Mouse (Mus musculus) lung, embryonic 14.5 days (tissue): ENCODE measurements around the gene Klhl9. TPM values are rescaled to one million over a fixed set of nuclear protein-coding genes. Genes with fewer than 3 reads are reported as not detected.

Source experiments
- ATAC-seq: fragments of 200-750 bp; cut with Nextera tagmentation; 2 replicates; pipeline ENCODE4 v1.8.0; 2017; ENCODE audit warnings: mild to moderate bottlenecking, moderate TSS enrichment, moderate library complexity; ENCODE audit not compliant: insufficient read depth
- DNase-seq: peaks from one replicate; pipeline ENCODE4 v3.0.0-alpha.2; 2015
- H3K27ac ChIP-seq: fragments of 300-500 bp; sonication (generic); 2 replicates; pipeline ENCODE4 v1.5.1; 2014; ENCODE audit warnings: low read depth, mild to moderate bottlenecking, moderate library complexity
- H3K27me3 ChIP-seq: fragments of 300-500 bp; sonication (generic); 2 replicates; pipeline ENCODE4 v1.6.1; 2014; ENCODE audit warnings: low read length, control low read depth; ENCODE audit not compliant: insufficient read depth
- H3K36me3 ChIP-seq: fragments of 300-500 bp; sonication (generic); 2 replicates; pipeline ENCODE4 v1.6.1; 2014; ENCODE audit warnings: control low read depth; ENCODE audit not compliant: insufficient read depth
- H3K4me1 ChIP-seq: fragments of 300-500 bp; sonication (generic); 2 replicates; pipeline ENCODE4 v1.6.1; 2014; ENCODE audit warnings: antibody characterized with exemption, control low read depth; ENCODE audit not compliant: insufficient read depth
- H3K4me2 ChIP-seq: fragments of 300-500 bp; sonication (generic); 2 replicates; pipeline ENCODE4 v1.6.1; 2014; ENCODE audit warnings: mild to moderate bottlenecking
- H3K4me3 ChIP-seq: fragments of 300-500 bp; sonication (generic); 2 replicates; pipeline ENCODE4 v1.5.1; 2014; ENCODE audit warnings: low read depth, low read length
- H3K9ac ChIP-seq: fragments of 300-500 bp; sonication (generic); 2 replicates; pipeline ENCODE4 v1.6.1; 2014
- H3K9me3 ChIP-seq: fragments of 300-500 bp; sonication (generic); 2 replicates; pipeline ENCODE4 v1.6.1; 2016; ENCODE audit warnings: low read depth, low read length, control low read depth
- CTCF ChIP-seq: IDR thresholded peaks from 2 replicates; pipeline ENCODE4 v1.5.1; 2016; ENCODE audit warnings: antibody characterized with exemption, low read depth
- WGBS: fragments of 180-500 bp; shearing (Covaris S2); extraction: QIAGEN DNeasy Blood & Tissue Kit; methylation state at CpG from one replicate; pipeline ENCODE4 v1.1.7; 2014; 5-methylcytosine and 5-hydroxymethylcytosine counted together
- polyA plus RNA-seq: library from polyadenylated mRNA; unstranded; fragments of >200 nt; fragmentation: Nextera tagmentation; extraction: Ambion mirVana; gene quantifications from 2 replicates; pipeline ENCODE4 v1.2.1, GENCODE M21; 2014

The Klhl9 gene
- polyA plus RNA-seq, 1 experiment from 2014 or later, result 117 TPM

- DNase-seq, result no peak
- no peak for ATAC-seq
- Histone ChIP-seq H3K4me2 (no peak overlapping the region), H3K27me3 (no peaks in the 10 kb centered on the region), H3K27ac (no peak overlapping the region), H3K9ac (no peak overlapping the region), H3K4me1 (0 out of 2 replicates have a peak, but pooled peaks cover 4% of the 10 kb centered on the region), H3K4me3 (no peak overlapping the region), H3K36me3 (peaks cover 42% of the 10 kb centered on the region), H3K9me3 (no peaks in the 10 kb centered on the region)
- 74% methylated on average over 1 of the region's 1 CpGs for WGBS
- no peak for TF ChIP-seq CTCF
These were observed 8.0 kb downstream of the Klhl9 start for GRCm38 (mm10) chr4:88714281-88714680.

DNA sequence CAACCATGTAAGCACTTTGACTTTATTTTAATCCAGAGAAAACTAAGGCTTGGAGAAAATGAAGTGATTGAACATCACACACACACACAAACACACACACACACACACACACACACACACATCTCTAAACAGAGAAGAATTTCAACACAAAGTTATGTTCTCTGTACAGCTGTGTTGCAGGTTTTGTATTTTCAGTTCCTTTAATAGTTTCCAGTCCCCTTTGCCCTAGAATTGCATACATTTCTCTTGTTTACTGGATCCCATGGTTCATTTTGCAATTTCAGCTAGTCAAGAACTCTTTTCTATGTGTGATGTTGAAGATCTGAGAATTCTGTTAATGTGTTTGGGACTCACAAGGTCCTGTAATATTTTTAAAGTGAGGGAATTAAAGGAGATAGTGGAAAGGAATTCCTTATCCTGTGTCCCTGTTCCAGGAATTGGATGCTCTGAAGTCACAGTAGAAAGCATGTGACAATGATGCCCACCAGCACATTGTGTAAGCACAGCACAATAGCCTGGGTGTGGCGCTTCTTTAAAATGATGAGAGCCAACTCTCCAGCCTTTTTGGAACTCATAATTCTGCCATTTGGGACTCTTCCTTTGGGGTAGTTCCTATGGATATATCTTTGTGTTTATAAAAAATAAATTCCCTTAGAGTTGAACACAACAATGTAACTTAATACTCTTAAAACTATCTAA, 15.0 kb downstream of the Klhl9 start:
- no peak for DNase-seq
- TF ChIP-seq CTCF, result no peak
- ATAC-seq, result no peak

GRCm38 (mm10) chr4:88705924-88706323, 16.3 kb downstream of the Klhl9 start:
- DNase-seq, result no peak
- H3K4me3 ChIP-seq, result no peak overlapping the region
- no peaks in the 10 kb centered on the region for H3K36me3 ChIP-seq
- TF ChIP-seq CTCF, result no peak
- WGBS, result 42% methylated on average over 3 of the region's 3 CpGs
- H3K27me3 ChIP-seq, result no peaks in the 10 kb centered on the region
- H3K27ac ChIP-seq, result no peak overlapping the region
- ATAC-seq, result no peak
- no peak overlapping the region for H3K4me2 ChIP-seq
- no peak overlapping the region for H3K9ac ChIP-seq
- H3K9me3 ChIP-seq, result no peaks in the 10 kb centered on the region
- H3K4me1 ChIP-seq, result no peaks in the 10 kb centered on the region

More for the DNA sequence above, 15.0 kb downstream of the Klhl9 start:
- no peak overlapping the region for H3K4me2 ChIP-seq
- H3K4me3 ChIP-seq, result no peak overlapping the region
- H3K9me3 ChIP-seq, result no peaks in the 10 kb centered on the region
- H3K27me3 ChIP-seq, result no peaks in the 10 kb centered on the region
- no peaks in the 10 kb centered on the region for H3K36me3 ChIP-seq
- no peak overlapping the region for H3K9ac ChIP-seq
- 100% methylated on average over 1 of the region's 1 CpGs for WGBS
- no peaks in the 10 kb centered on the region for H3K4me1 ChIP-seq
- H3K27ac ChIP-seq, result no peak overlapping the region

DNA sequence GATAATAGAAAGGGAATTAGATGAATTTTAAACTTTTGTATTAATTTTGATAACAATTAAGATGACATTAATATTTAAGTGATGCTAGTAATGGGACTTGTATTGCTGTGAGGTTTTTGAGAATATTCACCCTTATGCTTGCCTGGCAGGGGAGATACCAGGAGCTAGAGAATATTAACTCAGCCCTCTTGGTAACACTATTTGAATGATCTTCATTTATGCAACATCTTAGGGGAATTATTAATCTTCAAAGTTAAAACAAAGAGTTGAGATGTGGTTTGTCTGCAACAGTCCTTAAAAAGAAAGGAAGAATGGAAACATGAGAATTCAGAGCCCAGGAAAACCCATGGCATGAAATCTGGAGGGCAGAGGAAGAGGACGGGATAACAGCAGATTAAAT, 23.0 kb downstream of the Klhl9 start:
- no peak for ATAC-seq
- 72% methylated on average over 1 of the region's 1 CpGs for WGBS

GRCm38 (mm10) chr4:88698781-88699180, 23.5 kb downstream of the Klhl9 start:
- Histone ChIP-seq H3K9me3 (no peaks in the 10 kb centered on the region), H3K27ac (no peak overlapping the region), H3K27me3 (no peaks in the 10 kb centered on the region), H3K36me3 (no peaks in the 10 kb centered on the region), H3K9ac (no peak overlapping the region), H3K4me1 (no peaks in the 10 kb centered on the region), H3K4me2 (no peak overlapping the region), H3K4me3 (no peak overlapping the region)
- DNase-seq, result no peak
- WGBS, result 81% methylated on average over 5 of the region's 5 CpGs
- no peak for ATAC-seq
- no peak for TF ChIP-seq CTCF

More for the DNA sequence above, 23.0 kb downstream of the Klhl9 start:
- no peak overlapping the region for H3K9ac ChIP-seq
- no peaks in the 10 kb centered on the region for H3K27me3 ChIP-seq
- no peak for TF ChIP-seq CTCF
- no peak overlapping the region for H3K27ac ChIP-seq
- DNase-seq, result no peak
- no peaks in the 10 kb centered on the region for H3K36me3 ChIP-seq
- no peaks in the 10 kb centered on the region for H3K4me1 ChIP-seq
- H3K4me2 ChIP-seq, result no peak overlapping the region
- no peaks in the 10 kb centered on the region for H3K9me3 ChIP-seq
- no peak overlapping the region for H3K4me3 ChIP-seq

DNA sequence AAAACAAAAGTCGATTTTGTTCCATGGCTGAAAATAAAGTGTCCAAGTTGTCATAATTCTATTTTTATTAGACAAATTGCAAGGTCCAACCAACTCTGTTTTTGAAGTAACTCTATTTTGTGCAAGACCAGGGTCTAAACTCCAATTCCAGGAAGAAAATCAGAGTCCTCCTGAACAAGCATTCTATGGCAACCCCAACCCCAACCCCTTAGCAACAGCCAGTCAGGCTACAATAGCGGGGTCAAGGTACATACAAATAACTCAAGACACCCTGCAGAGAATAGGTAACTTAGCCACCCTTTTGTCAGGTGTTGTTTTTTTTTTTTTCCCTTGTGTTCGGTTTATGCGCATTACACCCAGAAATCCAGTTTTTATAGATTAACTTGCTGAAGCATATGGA, 24.5 kb downstream of the Klhl9 start:
- no peak for TF ChIP-seq CTCF
- no peak overlapping the region for H3K27ac ChIP-seq
- H3K4me2 ChIP-seq, result no peak overlapping the region
- ATAC-seq (no peak), DNase-seq (no peak)
- H3K4me1 ChIP-seq, result no peaks in the 10 kb centered on the region
- WGBS, result 76% methylated on average over 4 of the region's 4 CpGs
- H3K9me3 ChIP-seq, result no peaks in the 10 kb centered on the region
- no peaks in the 10 kb centered on the region for H3K36me3 ChIP-seq
- H3K4me3 ChIP-seq, result no peak overlapping the region
- H3K27me3 ChIP-seq, result no peaks in the 10 kb centered on the region
- no peak overlapping the region for H3K9ac ChIP-seq

- no peaks in the 10 kb centered on the region for H3K4me1 ChIP-seq
- 58% methylated on average over 6 of the region's 6 CpGs for WGBS
- no peaks in the 10 kb centered on the region for H3K27me3 ChIP-seq
- no peaks in the 10 kb centered on the region for H3K36me3 ChIP-seq
- no peak overlapping the region for H3K9ac ChIP-seq
- H3K4me2 ChIP-seq, result no peak overlapping the region
- H3K27ac ChIP-seq, result no peak overlapping the region
- H3K4me3 ChIP-seq, result no peak overlapping the region
- ATAC-seq (no peak), DNase-seq (no peak)
- no peaks in the 10 kb centered on the region for H3K9me3 ChIP-seq
- no peak for TF ChIP-seq CTCF
These were observed 25.2 kb downstream of the Klhl9 start for GRCm38 (mm10) chr4:88697108-88697507.
